Mouse (Mus musculus) right cerebral cortex, adult 18-20 months (tissue): Measurements from ENCODE around the gene Lman2.
A peak's percentile ranks its signal among the peaks of the same experiment; 100 is the strongest.

Source experiments
- DNase-seq: peaks from one replicate; pipeline ENCODE4 v3.0.0; 2022; ENCODE audit warnings: mixed read lengths

Gene Lman2

DNA sequence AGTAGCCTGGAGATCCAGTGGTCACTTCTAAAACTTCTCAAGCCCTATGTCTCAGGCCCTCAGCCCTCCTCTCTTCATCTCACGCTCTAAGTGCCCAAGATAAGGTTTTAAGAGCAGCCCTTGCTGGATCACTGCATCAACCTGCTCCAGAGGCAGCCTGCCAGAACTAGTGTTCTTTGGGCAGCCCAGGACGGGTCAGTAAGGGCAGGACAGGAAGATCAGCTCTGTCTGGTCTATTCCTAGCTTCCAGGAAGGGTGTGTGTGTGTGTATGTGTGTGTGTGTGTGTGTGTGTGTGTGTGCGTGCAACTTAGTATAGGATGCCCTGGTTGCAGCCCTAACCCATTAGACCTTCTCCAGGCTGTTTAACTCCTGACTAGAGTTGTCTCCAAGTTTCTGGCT, 7.7 kb upstream of the Lman2 start:
- no peak for DNase-seq

DNA sequence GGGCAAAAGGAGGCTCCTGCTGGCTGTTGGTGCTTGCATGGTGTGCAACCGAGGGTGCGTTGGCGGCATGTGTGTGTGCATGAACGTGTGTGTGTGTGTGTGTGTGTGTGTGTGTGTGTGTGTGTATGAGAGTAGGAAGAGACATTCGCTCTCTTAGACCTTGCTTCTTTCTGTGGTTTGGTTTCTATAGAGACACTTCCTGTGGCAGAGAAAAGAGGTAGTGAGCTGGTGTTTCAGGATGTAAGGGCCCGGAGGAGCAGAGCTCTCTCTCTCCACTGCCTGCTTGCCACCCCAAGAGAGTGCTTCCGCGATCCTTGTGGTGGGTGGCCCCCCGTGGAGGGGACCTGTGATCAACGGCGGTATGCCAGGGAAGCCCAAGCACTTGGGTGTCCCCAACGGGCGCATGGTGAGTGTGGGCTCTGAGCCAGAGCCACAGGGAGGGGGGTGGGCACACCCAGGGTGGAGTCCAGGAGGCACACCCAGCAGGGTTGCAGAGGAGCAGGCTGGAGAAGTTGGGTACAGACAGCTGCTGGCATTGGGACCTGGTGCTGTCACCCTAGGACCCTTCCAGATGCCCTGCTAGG, 7.0 kb upstream of the Lman2 start, which contains the start of gene Rgs14:
TSS of gene Rgs14 (plus strand) at position 202 of the 584 bp plus-strand sequence.
- DNase-seq: peak; percentile 64

DNA sequence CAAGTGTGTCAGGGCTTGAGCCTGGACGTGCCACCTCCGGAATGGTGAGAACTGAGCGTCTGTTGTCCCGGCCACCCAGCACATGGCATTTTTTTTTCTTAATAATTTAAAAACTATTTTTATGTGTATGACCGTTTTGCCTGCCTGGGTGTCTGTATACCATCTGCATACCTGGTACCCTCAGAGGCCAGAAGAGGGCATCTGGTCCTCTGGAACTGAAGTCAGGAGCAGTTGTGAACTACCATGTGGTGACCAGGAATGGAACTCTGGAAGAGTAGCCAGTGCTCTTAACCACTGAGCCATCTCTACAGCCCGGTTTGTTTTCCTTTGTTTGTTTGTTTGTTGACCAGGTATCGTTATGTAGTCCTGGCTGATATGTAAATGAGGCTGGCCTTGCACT, 5.8 kb upstream of the Lman2 start:
- DNase-seq: no peak

DNA sequence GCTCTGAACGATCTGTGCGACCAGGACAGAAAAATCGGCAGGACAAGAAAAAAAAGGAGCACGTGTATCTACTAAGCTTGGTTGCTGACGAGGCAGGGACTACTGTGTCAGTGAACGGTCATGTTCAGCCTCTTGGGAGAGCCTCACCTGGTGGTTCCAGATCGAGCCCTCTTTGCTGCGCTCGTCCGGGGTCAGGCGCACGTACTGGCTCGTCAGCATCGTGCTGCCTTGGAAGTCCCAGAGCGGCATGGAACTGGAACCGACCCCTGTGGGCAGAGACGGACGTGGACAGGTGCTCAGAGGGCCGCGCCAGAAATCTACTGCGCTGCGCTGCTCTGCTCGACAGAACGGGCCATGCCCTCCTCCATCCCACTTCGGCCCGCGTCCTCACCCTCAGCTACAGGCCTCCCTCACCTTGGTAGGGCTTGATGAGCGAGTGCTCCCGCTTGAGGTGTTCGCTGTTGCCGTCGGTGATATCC, 570 bp downstream of the Lman2 start:
- DNase-seq: no peak

- no peak for DNase-seq
These were observed 1.4 kb downstream of the Lman2 start for GRCm38 (mm10) chr13:55361145-55361544.

DNA sequence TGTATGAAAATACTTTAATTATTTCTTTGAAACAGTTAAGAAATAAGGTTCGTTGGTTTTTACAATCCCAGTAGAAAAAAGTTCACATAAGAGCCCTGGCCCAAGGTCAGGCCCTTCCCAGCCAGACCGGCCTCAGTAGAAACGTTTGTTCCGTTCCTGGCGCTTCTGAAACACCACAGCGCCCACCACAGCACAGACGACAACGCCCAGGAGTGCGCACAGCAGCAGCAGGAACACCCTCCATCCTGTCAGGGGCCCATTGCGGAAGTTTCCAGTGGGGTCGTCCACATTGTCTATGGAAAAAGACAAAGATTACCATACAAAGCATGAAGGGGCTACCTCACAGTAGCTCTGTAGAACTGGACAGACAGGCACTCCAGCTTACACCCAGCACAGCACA, 15.8 kb downstream of the Lman2 start:
- no peak for DNase-seq

GRCm38 (mm10) chr13:55344286-55344685, 18.3 kb downstream of the Lman2 start:
- DNase-seq: peak; percentile 75

DNA sequence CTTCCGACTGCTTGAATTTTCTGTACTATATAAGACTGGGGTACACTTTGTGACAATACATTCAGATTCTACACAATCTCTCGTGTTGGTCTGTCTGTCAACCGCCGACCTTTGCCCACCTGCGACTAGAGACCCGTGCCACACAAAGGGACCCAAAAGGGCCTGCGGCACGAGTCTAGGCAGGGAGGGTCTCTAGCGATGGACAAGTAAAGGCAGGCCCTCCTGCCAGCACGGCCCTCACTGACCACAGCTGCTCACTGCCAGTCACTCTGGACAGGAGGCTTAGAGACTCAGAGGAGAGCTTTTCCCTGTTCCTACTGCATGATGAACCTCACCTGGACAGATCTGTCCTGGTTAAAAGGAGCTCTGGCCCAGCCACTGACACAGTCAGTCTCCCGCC, 20.1 kb downstream of the Lman2 start:
- no peak for DNase-seq

- no peak for DNase-seq
These were observed 23.3 kb downstream of the Lman2 start for GRCm38 (mm10) chr13:55339259-55339658.

DNA sequence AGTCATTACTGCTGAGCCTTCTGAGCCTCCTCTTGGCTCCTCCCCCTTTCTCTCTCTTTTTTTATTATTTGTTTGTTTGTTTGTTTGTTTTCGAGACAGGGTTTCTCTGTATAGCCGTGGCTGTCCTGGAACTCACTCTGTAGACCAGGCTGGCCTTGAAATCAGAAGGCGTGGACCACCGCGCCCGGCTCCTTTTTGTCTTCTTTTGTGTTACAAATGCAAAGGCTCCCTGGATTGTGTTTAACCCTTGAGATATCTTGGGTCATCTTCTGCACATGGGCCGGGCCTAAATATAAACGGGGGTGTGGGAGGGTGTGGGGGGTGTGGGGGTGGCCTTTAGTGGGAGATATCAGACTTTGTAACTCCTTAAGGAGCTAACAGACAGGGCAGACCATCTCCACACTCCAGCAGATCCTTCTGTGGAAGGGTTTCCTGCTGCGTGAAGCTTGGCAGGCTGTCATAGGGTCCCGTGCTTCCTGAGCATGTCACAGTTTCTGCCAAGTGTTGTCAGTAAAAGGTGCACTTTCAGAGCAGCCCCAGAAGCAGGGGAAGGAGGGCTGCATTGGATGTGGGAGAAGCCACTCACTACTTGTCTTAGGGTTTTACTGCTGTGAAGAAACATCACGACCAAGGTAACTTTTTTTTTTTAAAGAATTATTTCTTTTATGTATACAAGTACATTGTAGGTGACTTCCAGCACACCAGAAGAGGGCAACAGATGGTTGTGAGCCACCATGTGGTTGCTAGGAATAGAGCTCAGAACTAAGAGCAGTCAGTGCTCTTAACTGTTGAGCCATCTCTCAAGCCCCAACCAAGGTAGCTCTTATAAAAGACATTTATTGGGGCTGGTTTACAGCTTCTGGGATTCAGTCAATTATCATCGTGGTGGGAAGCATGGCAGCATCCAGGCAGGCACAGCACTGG, 24.2 kb downstream of the Lman2 start:
- DNase-seq: no peak

- DNase-seq: no peak
These were observed 25.1 kb downstream of the Lman2 start for GRCm38 (mm10) chr13:55337341-55337975.

GRCm38 (mm10) chr13:55335701-55336100, 26.9 kb downstream of the Lman2 start:
- no peak for DNase-seq

DNA sequence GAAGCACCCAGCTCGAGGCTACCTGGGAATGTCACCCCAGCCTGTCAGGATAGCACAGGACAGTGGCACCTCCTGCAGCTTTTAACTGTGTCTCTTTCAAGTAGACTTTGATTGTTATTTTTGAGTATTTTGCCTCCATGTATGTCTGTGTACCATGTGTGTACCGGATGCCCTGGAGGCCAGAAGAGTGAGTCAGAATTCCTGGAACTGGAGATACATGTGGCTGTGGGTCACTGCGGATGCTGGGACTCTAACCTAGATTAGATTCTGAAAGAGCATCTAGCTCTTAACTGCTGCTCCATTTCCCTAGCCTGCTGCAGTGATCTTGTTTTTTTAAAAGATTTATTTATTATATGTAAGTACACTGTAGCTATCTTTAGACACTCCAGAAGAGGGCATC, 30.3 kb downstream of the Lman2 start:
- DNase-seq: no peak

- no peak for DNase-seq
These were observed 31.8 kb downstream of the Lman2 start for GRCm38 (mm10) chr13:55330567-55331400.

- DNase-seq: peak; percentile 81
These were observed 32.7 kb downstream of the Lman2 start, which contains the start of gene Mxd3 for GRCm38 (mm10) chr13:55329683-55330566. Mxd3 (minus strand) TSS chr13:55329823.

- peak; percentile 31 for DNase-seq
These were observed 33.4 kb downstream of the Lman2 start for GRCm38 (mm10) chr13:55329109-55329682.

DNA sequence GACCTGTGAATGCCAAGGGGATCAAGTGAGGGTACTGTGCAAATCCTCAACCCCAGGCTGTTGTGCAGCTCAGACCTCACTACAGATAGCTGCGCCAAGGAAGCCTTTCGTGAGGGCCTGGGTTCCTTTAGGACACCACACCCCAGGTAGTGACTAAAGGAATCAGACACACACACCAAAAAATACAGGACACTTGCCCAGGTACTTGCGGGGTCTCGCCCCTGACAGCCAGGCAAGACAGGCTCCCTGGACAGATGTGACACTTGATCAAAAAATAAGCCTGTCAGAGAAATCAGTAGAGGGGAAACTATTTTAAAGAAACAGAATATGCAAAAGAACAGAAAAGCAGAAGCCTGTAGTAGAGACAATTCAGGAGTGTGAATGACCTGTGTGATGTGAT, 33.9 kb downstream of the Lman2 start:
- DNase-seq: no peak

GRCm38 (mm10) chr13:55328171-55328570, 34.4 kb downstream of the Lman2 start:
- DNase-seq: no peak

DNA sequence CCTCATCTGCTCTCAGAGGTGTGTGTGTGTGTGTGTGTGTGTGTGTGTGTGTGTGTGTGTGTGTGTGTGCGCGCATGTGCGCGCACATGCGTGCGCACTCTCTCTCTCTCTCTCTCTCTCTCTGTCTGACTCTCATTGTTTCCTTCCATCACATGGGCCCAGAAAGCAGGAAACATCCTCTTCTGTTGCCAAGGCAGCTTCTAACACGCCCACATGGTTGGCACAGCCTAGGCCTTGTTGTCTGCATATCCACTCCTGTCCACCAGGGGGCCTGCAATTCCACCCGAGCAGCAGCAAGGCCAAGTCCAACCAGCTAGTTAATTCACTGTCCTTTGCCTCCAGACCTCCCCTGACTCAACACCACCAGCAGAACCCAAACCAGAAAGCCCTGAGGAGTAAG, 35.0 kb downstream of the Lman2 start:
- DNase-seq: peak; percentile 94

GRCm38 (mm10) chr13:55327169-55327568, 35.4 kb downstream of the Lman2 start:
- DNase-seq: no peak

GRCm38 (mm10) chr13:55325596-55325995, 37.0 kb downstream of the Lman2 start:
- peak; percentile 47 for DNase-seq
